Comparison of ENCODE assay signal across 7 mouse cellular contexts in the genomic region with DNA sequence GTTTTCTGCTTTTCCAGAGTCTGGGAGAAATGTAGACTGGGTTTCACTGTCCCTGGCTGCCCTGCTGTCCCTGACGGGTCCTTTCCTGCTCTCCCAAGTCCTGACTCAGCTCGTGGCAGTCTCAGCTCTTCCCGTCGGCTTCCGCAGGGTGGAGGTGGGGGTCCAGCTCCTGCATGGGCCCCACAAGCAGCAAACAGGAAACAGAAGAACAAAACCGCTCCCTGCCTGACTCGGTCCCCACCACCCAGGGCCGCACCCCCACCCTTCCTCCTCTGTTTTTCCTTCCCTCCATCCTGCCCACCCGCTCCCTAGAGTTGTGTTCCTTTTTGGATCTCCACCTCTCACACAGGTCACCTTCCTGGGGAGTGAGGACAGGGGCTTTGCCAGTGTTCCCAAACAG. TPM values are rescaled to one million over a fixed set of nuclear protein-coding genes. Genes with fewer than 3 reads are reported as not detected.
A peak's percentile ranks its signal among the peaks of the same experiment; 100 is the strongest.
DNase-seq lines count a peak whose midpoint lies in the region; ATAC-seq and TF ChIP-seq lines count a peak whose summit lies in the region.

No protein-coding gene starts in this region.

- no peaks in the 10 kb centered on the region for H3K9me3 ChIP-seq in ES-Bruce4 (replicated peaks; ENCODE audit: control insufficient read depth, insufficient read depth, low read length, poor library complexity, severe bottlenecking)
- no peaks in the 10 kb centered on the region for H3K9me3 ChIP-seq in hindbrain, embryonic 15.5 days
- no peaks in the 10 kb centered on the region for H3K9me3 ChIP-seq in liver, embryonic 11.5 days (ENCODE audit: control insufficient read depth, low read length)

- H3K27me3 ChIP-seq in ES-Bruce4 (ENCODE audit: control insufficient read depth, insufficient read depth, low read length, poor library complexity, severe bottlenecking): no peaks in the 10 kb centered on the region
- peaks cover 16% of the 10 kb centered on the region for H3K27me3 ChIP-seq in hindbrain, embryonic 15.5 days
- no peaks in the 10 kb centered on the region for H3K27me3 ChIP-seq in liver, embryonic 11.5 days (replicated peaks; ENCODE audit: control insufficient read depth, insufficient read depth, low read length)

- no peak for TF ChIP-seq POLR2A in ES-Bruce4 (IDR thresholded peaks at IDR 0.05; ENCODE audit: insufficient read depth, low read length)

- TF ChIP-seq EP300 in ES-Bruce4 (IDR thresholded peaks at IDR 0.05; ENCODE audit: insufficient read depth, low read depth, low read length): no peak

- peak; percentile 47 to 66 for DNase-seq in adrenal gland, postnatal 36 days
- DNase-seq in liver, embryonic 11.5 days (ENCODE audit: low spot score): no peak
- no peak for DNase-seq in layer of hippocampus, adult 8-10 months (ENCODE audit: low spot score in 2 of 2)
- no peak for DNase-seq in cerebellum, postnatal 14 days
- DNase-seq in ovary, postnatal 10 days (ENCODE audit: low spot score): no peak

- H3K36me3 ChIP-seq in ES-Bruce4 (ENCODE audit: control insufficient read depth, insufficient read depth, low read length, poor library complexity, severe bottlenecking): no peaks in the 10 kb centered on the region
- H3K36me3 ChIP-seq in hindbrain, embryonic 15.5 days: no peaks in the 10 kb centered on the region
- peaks cover under 1% of the 10 kb centered on the region for H3K36me3 ChIP-seq in liver, embryonic 11.5 days (ENCODE audit: control insufficient read depth, insufficient read depth, low read length)

- H3K4me2 ChIP-seq in hindbrain, embryonic 15.5 days: no peak overlapping the region
- H3K4me2 ChIP-seq in liver, embryonic 11.5 days: peak overlapping the region; percentile 80

- H3K4me1 ChIP-seq in ES-Bruce4 (ENCODE audit: control insufficient read depth, insufficient read depth, low read length): peaks cover 29% of the 10 kb centered on the region
- H3K4me1 ChIP-seq in hindbrain, embryonic 15.5 days (replicated peaks): peaks cover 39% of the 10 kb centered on the region
- H3K4me1 ChIP-seq in liver, embryonic 11.5 days (replicated peaks; ENCODE audit: control insufficient read depth, insufficient read depth, low read length): peaks cover 85% of the 10 kb centered on the region

- TF ChIP-seq CTCF in ES-Bruce4 (IDR thresholded peaks at IDR 0.05; ENCODE audit: low read depth, low read length): no peak

- no peak overlapping the region for H3K4me3 ChIP-seq in ES-Bruce4 (ENCODE audit: low read depth, low read length)
- H3K4me3 ChIP-seq in hindbrain, embryonic 15.5 days: no peak overlapping the region
- H3K4me3 ChIP-seq in liver, embryonic 11.5 days (ENCODE audit: low read depth, low read length): 0 out of 2 replicates have a peak overlapping the region, but pooled peaks have one; percentile 94

- H3K9ac ChIP-seq in ES-Bruce4 (ENCODE audit: low read depth, poor library complexity, severe bottlenecking): peak overlapping the region; percentile 5; the same call in 1 of the 2 replicates
- H3K9ac ChIP-seq in hindbrain, embryonic 15.5 days: no peak overlapping the region
- H3K9ac ChIP-seq in liver, embryonic 11.5 days (ENCODE audit: low read depth, low read length): peak overlapping the region; percentile 98; the same call in 1 of the 2 replicates

- WGBS in hindbrain, embryonic 15.5 days: 54% methylated on average over 9 of the region's 9 CpGs
- WGBS in liver, embryonic 11.5 days: 27% methylated on average over 9 of the region's 9 CpGs

- H3K27ac ChIP-seq in ES-Bruce4 (ENCODE audit: insufficient read depth, low read length): no peak overlapping the region
- H3K27ac ChIP-seq in hindbrain, embryonic 15.5 days (replicated peaks): 0 out of 2 replicates have a peak overlapping the region, but pooled peaks have one; percentile 30
- H3K27ac ChIP-seq in liver, embryonic 11.5 days (ENCODE audit: low read depth, low read length): peak overlapping the region; percentile 98

- ATAC-seq in hindbrain, embryonic 15.5 days (ENCODE audit: low FRiP score, low read depth): no peak
- no peak for ATAC-seq in liver, embryonic 11.5 days (replicated peaks; ENCODE audit: low FRiP score)

RNA-seq across cellular contexts. Expression of gene Arhgap23, which starts 23.5 kb away (rescaled TPM):
- polyA plus RNA-seq in ES-Bruce4 (2011; ENCODE audit: insufficient read depth, insufficient read length, low read depth, missing spikeins): 30.3 and 32.5 TPM in 2 replicates
- total RNA-seq in adrenal gland, postnatal 36 days (2021): 10 to 100 TPM; 28.6 to 37.3 TPM
- 9.9 and 10.1 TPM in 2 replicates for polyA plus RNA-seq in hindbrain, embryonic 15.5 days (2015; fragmentation: Nextera tagmentation; extraction: Ambion mirVana)
- polyA plus RNA-seq in liver, embryonic 11.5 days (2014; fragmentation: Nextera tagmentation; extraction: Ambion mirVana): 9.3 and 10.9 TPM in 2 replicates
- total RNA-seq in layer of hippocampus, adult 8-10 months (2022): 10 to 100 TPM; 75.7 to 83.2 (median 78.4) TPM

Comparison
In these comparisons a context has a peak if more than half of its experiments do, and no peak if none do; other contexts are left out.
1. DNase-seq: peak in adrenal gland, postnatal 36 days (2 of 2); none in liver, embryonic 11.5 days (single experiment), layer of hippocampus, adult 8-10 months (0 of 2), cerebellum, postnatal 14 days (0 of 2) and ovary, postnatal 10 days (single experiment).